Mouse (Mus musculus) CD4-positive, CD25-positive, alpha-beta regulatory T cell, adult 2 months (primary cell): ENCODE data around the gene Gm21958.
"Not testable (repeated sequence)": the region's sequence is repeated elsewhere in the genome, so short reads cannot be mapped to it uniquely, and the experiment has no call there.

Experiments
- DNase-seq: peaks from one replicate; pipeline ENCODE4 v3.0.0-alpha.2; 2012; ENCODE audit warnings: low read depth, low spot score

The Gm21958 gene

GRCm38 (mm10) chr3:54723741-54724500 is 9.8 kb upstream of the Gm21958 start:
- peak; percentile 79 for DNase-seq

- DNase-seq, result no peak
Measured at GRCm38 (mm10) chr3:54718947-54719346, 4.8 kb upstream of the Gm21958 start.

DNA sequence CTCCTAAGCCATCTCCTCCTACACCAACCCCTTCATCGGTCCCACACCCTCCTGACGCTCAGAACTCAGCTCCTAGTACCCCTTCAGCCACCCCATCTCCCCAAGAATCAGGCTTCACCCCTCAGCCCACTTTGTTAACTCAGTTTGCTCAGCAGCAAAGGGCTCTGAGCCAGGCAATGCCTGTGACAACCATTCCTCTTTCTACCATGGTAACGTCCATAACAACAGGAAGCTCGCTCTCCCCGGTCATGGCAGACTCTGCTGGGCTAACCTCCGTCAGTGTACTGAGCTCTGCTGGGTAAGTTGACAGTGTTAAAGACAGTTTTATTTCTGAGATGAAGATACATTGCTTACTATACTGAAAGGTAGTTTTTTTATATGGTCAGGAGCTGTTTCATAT is 3.2 kb upstream of the Gm21958 start:
- DNase-seq, result no peak

- no peak for DNase-seq
Measured at GRCm38 (mm10) chr3:54715461-54715860, 1.3 kb upstream of the Gm21958 start.

DNA sequence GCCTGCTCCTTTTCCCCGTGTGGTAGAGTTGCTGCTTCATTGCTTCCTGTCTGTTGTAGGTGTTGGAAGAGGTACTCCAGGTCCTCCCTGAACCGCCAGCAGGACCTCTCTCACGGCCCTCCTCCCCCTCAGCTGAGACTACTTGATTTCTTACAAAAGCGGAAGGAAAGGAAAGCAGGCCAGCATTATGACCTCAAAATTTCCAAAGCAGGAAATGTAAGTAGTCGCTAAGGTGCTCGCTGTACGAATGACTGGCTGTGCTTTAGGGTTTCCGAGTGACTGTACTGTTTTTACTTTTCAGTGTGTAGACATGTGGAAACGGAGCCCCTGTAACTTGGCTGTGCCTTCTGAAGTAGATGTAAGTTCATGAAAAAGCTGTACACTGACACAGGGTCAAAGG is 5.2 kb downstream of the Gm21958 start:
- peak; percentile 70 for DNase-seq

GRCm38 (mm10) chr3:54704106-54704505 is 10.0 kb downstream of the Gm21958 start:
- DNase-seq, result not testable (repeated sequence)

DNA sequence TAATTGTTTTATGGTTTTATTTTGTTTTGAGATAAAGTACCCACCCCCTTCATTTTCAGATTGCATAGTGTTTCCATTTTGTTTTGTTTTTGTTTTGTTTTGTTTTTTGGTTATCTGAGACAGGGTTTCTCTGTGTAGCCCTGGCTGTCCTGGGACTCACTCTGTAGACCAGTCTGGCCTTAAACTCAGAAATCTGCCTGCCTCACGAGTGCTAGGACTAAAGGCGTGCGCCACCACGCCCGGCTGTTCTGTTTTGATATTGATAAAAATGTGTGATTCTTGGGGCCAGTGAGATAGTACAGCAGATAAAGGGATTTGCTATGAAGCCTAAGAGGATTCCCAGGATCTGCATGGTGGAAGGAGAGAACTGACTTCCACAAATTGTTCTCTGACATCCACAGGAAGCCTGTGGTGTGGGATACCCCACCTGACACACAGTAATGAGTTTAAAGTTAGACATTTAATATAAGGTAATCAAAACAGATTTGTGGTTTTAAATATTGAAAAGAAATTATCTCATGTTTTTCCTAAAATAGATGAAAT is 14.3 kb downstream of the Gm21958 start:
- DNase-seq, result no peak

- no peak for DNase-seq
Measured at GRCm38 (mm10) chr3:54693056-54693415, 21.1 kb downstream of the Gm21958 start.

- DNase-seq, result peak; percentile 97
Measured at GRCm38 (mm10) chr3:54692202-54693055, 21.7 kb downstream of the Gm21958 start, which contains the start of gene Supt20. TSS of gene Supt20 (plus strand) at chr3:54692807.

DNA sequence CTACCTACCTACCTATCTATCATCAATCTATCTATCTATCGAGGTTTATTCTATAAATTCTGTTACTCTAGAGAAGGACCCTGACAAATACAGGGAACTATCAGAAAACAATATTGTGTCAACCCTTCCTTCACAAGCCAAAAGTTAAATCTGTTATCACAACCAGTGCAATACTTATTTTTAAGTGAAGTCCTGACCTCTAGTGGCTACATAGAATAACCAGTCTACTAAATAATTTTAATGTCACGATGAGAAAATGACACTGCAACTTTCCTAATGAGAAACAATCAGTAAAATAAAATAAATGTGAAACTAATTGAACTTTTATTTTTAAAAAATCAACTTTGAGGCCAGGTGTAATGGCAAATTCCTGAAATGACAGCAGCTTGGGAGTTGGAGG is 25.1 kb downstream of the Gm21958 start:
- DNase-seq, result peak; percentile 47

DNA sequence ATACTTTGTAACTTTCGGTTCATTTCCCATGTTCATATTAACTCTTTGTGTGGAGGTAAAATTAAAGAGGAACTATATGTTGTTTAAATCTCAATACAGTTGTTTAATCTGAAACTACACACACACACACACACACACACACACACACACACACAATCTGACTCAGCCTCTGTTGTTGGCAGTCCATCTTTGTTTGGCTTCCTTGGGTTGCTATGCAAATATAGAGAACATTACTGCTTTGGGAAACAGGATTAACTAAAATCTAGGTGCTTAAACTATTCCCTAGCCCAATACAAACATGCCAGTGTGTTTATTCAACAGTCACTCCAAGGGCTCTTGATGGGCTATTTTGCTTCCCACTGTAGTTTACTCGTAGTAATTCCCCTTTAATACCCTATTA is 26.9 kb downstream of the Gm21958 start:
- DNase-seq, result no peak

DNA sequence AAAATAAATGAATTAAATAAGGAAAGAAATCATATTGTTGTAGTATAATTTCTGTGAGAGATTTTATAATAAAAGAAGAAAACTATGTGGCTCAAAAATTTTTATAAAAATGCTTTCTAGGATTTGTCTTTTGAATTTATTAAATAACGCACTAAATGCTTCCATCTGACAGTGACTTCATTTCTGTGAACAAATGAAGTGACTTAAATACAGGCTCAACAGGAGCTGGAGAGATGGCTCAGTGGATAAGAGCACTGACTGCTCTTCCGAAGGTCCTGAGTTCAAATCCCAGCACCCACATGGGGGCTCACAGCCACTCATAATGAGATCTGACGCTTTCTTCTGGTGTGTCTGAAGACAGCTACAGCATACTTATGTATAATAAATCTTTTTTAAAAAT is 29.0 kb downstream of the Gm21958 start:
- no peak for DNase-seq

- DNase-seq, result no peak
Measured at GRCm38 (mm10) chr3:54681310-54682204, 32.6 kb downstream of the Gm21958 start.

- no peak for DNase-seq
Measured at GRCm38 (mm10) chr3:54676818-54677217, 37.3 kb downstream of the Gm21958 start.

DNA sequence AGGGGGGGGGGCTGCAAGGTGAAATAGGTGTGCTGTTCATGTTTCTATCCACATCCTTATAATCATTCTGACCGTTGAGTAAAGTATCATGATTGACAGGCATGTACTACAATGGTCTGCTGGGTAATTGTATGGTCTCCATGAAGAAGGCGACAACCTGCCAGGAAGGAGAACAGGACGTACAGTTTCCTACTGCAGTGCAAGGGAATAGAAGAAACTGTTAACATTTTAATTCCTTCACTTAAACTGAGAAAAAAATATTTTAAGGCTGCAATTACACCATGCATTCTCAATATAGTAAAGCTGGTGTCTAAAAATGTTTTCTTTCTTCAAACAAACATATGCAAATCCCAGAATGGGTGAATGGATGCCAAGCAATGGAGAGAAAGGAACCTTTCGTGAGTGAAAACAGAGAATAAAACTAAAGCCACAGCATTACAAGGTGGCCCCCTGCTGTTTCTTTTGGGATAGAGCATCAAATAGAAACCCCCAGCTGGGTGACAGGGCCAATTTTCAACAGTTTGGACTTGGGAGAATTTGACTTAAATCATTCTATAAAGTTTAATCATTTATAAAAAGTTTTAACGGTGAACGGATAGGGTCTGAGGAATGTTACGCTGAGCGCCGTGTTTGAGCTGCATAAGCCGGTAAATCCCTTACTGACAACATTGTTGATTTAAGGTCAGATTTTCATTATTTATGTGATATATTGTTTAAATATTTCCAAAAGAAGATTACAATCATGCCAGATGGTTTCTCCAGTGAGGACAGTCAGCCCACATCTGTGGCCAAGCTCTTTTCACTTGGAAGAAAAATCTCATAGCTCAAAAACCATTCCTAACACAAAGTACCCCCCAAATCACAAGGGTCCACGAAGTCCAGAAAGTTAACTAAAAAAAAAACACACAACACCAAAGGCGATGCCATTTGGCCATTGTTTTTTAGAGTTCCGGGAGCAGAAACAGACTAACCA is 41.3 kb downstream of the Gm21958 start:
- DNase-seq, result peak; percentile 58

GRCm38 (mm10) chr3:54672111-54672510 is 42.0 kb downstream of the Gm21958 start:
- no peak for DNase-seq

- peak; percentile 47 for DNase-seq
Measured at GRCm38 (mm10) chr3:54669559-54669958, 44.6 kb downstream of the Gm21958 start.

DNA sequence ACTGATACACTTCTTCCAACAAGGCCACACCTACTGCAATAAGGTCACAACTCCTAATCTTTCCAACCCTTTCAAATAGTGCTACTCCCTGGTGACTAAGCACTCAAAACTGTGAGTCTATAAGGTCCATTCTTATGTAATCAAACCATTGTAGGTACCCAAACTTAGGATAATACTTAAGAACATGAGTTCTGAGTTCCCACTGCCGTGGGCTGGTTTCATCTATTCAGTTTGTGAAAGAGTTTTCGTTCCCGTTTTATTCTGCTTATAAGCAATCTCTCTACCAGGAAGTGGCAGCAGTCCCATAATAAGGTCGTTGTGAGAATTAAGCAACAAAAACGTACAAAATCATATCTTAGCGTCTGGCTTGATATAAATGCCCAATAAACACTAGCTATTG is 45.4 kb downstream of the Gm21958 start:
- no peak for DNase-seq

GRCm38 (mm10) chr3:54668141-54668540 is 46.0 kb downstream of the Gm21958 start:
- DNase-seq, result no peak
